Mouse (Mus musculus): Measurements from ENCODE around the gene Mogs.

DNA sequence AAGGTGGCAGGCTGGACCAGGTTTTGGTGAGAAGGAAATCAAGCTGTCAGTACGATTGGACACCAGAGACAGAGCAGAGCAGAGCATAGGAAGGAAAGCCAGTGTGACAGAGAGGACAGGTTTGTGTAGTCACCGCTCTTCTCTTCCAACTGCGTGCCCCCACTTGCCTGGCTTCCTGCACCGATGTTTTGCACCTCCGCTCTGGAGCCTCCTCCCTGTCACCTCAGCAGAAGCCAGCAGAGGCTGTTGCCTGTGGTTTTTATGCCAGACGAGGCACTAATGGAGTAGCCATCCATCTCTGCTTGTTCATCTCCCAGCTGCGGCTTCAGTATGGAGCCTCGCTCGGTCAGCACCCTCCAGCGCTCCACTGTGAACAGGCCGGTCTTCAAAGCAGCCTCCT is 27.6 kb downstream of the Mogs start:
- TF ChIP-seq ETS1 (IDR thresholded peaks at IDR 0.05; ENCODE audit: low read depth, low read length) = no peak
- TF ChIP-seq MAZ (IDR thresholded peaks at IDR 0.05; ENCODE audit: low read depth, low read length) = no peak

Data from MEL (cell line).